Comparison of ENCODE assay signal across 9 mouse cellular contexts in genomic region chr14:8044330-8044729, GRCm38 (mm10). TPM values are rescaled to one million over a fixed set of nuclear protein-coding genes. Genes with fewer than 3 reads are reported as not detected.
DNase-seq lines count a peak whose midpoint lies in the region; ATAC-seq and TF ChIP-seq lines count a peak whose summit lies in the region.
"Had no signal": no experiment of that assay in that cellular context is flagged by ENCODE, and none has a peak within 500 bp of the region (broad histone marks: within the 10 kb centered on the region; RNA-seq: fewer than 3 reads in every experiment).

No protein-coding gene starts in this region.

- H3K4me1 ChIP-seq in kidney, postnatal 0 days (replicated peaks; ENCODE audit: insufficient read depth, low read length), result no peaks in the 10 kb centered on the region
- no peaks in the 10 kb centered on the region for H3K4me1 ChIP-seq in kidney, embryonic 16.5 days (ENCODE audit: insufficient read depth, low read length)
- no peaks in the 10 kb centered on the region for H3K4me1 ChIP-seq in midbrain, embryonic 16.5 days (ENCODE audit: control insufficient read depth, insufficient read depth, low read length)
- H3K4me1 ChIP-seq: limb, embryonic 12.5 days had no signal

- H3K36me3 ChIP-seq in kidney, postnatal 0 days (ENCODE audit: insufficient read depth, low read length), result 0 out of 2 replicates have a peak, but pooled peaks cover 10% of the 10 kb centered on the region
- peaks cover 17% of the 10 kb centered on the region; the same call in 1 of the 2 replicates for H3K36me3 ChIP-seq in kidney, embryonic 16.5 days (ENCODE audit: insufficient read depth, low read length)
- peaks cover 24% of the 10 kb centered on the region for H3K36me3 ChIP-seq in midbrain, embryonic 16.5 days (ENCODE audit: control insufficient read depth, insufficient read depth, low read length)

- no peaks in the 10 kb centered on the region for H3K27me3 ChIP-seq in kidney, postnatal 0 days (ENCODE audit: insufficient read depth, low read length)
- no peaks in the 10 kb centered on the region for H3K27me3 ChIP-seq in kidney, embryonic 16.5 days (ENCODE audit: insufficient read depth, low read length)
- no peaks in the 10 kb centered on the region for H3K27me3 ChIP-seq in midbrain, embryonic 16.5 days (ENCODE audit: control insufficient read depth, insufficient read depth, low read depth, low read length)
- H3K27me3 ChIP-seq: limb, embryonic 12.5 days had no signal

- H3K27ac ChIP-seq in kidney, postnatal 0 days, result no peak overlapping the region
- H3K27ac ChIP-seq in kidney, embryonic 16.5 days (ENCODE audit: low read length), result no peak overlapping the region
- no peak overlapping the region for H3K27ac ChIP-seq in midbrain, embryonic 16.5 days (ENCODE audit: low read length)
- H3K27ac ChIP-seq: limb, embryonic 12.5 days had no signal

- H3K9ac ChIP-seq in kidney, postnatal 0 days (ENCODE audit: low read depth, low read length), result no peak overlapping the region
- H3K9ac ChIP-seq in kidney, embryonic 16.5 days (replicated peaks; ENCODE audit: low read length), result no peak overlapping the region
- H3K9ac ChIP-seq in midbrain, embryonic 16.5 days (ENCODE audit: low read depth, low read length), result no peak overlapping the region
- H3K9ac ChIP-seq: limb, embryonic 12.5 days had no signal

- H3K4me2 ChIP-seq in kidney, postnatal 0 days (ENCODE audit: low read length), result no peak overlapping the region
- no peak overlapping the region for H3K4me2 ChIP-seq in kidney, embryonic 16.5 days (replicated peaks; ENCODE audit: low read depth, low read length)
- H3K4me2 ChIP-seq in midbrain, embryonic 16.5 days (ENCODE audit: low read length), result no peak overlapping the region
- H3K4me2 ChIP-seq: limb, embryonic 12.5 days had no signal

- DNase-seq in kidney, postnatal 0 days (ENCODE audit: low spot score), result peak; percentile 71
- peak; percentile 72 for DNase-seq in 3T3-L1 (ENCODE audit: low read depth, low spot score)
- DNase-seq in CD4-positive, CD25-positive, alpha-beta regulatory T cell, adult 2 months (ENCODE audit: low read depth, low spot score), result peak; percentile 83
- DNase-seq in cerebellum, adult 18-20 months, result peak; percentile 42 to 64
- DNase-seq in naive thymus-derived CD4-positive, alpha-beta T cell, adult 2 months (ENCODE audit: low read depth), result peak; percentile 64
- DNase-seq in frontal cortex, postnatal 25 days (ENCODE audit: low spot score in 2 of 2), result no peak

- TF ChIP-seq CTCF in kidney, postnatal 0 days (IDR thresholded peaks at IDR 0.05; ENCODE audit: low read depth), result peak; percentile 75

- 68% methylated on average over 8 of the region's 8 CpGs for WGBS in kidney, postnatal 0 days
- WGBS in kidney, embryonic 16.5 days, result 71% methylated on average over 8 of the region's 8 CpGs
- WGBS in midbrain, embryonic 16.5 days, result 68% methylated on average over 8 of the region's 8 CpGs

- no peak for ATAC-seq in kidney, postnatal 0 days (replicated peaks; ENCODE audit: low FRiP score, low read depth)
- no peak for ATAC-seq in kidney, embryonic 16.5 days (ENCODE audit: low FRiP score, low TSS enrichment)
- ATAC-seq in midbrain, embryonic 16.5 days, result no peak

- H3K9me3 ChIP-seq in kidney, postnatal 0 days (replicated peaks; ENCODE audit: low read length), result no peaks in the 10 kb centered on the region
- H3K9me3 ChIP-seq in kidney, embryonic 16.5 days (ENCODE audit: low read length), result no peaks in the 10 kb centered on the region
- no peaks in the 10 kb centered on the region for H3K9me3 ChIP-seq in midbrain, embryonic 16.5 days (replicated peaks; ENCODE audit: control insufficient read depth, low read length, poor library complexity, severe bottlenecking)
- H3K9me3 ChIP-seq: limb, embryonic 12.5 days had no signal

- no peak overlapping the region for H3K4me3 ChIP-seq in kidney, postnatal 0 days (replicated peaks; ENCODE audit: low read depth, low read length)
- no peak overlapping the region for H3K4me3 ChIP-seq in kidney, embryonic 16.5 days (ENCODE audit: low read length)
- no peak overlapping the region for H3K4me3 ChIP-seq in midbrain, embryonic 16.5 days (ENCODE audit: low read depth, low read length)
- H3K4me3 ChIP-seq: limb, embryonic 12.5 days had no signal

RNA-seq across cellular contexts. Expression of gene Rpp14, which starts 35.8 kb away (rescaled TPM):
- polyA plus RNA-seq in kidney, postnatal 0 days (2015; fragmentation: Nextera tagmentation; extraction: Ambion mirVana), result 58.9 and 61.8 TPM in 2 replicates
- polyA plus RNA-seq in kidney, embryonic 16.5 days (2015; fragmentation: Nextera tagmentation; extraction: Ambion mirVana), result 54.1 and 58.6 TPM in 2 replicates
- polyA plus RNA-seq in midbrain, embryonic 16.5 days (2015; fragmentation: Nextera tagmentation; extraction: Ambion mirVana), result 42.8 and 46.7 TPM in 2 replicates

RNA-seq across cellular contexts. Expression of gene Abhd6, which starts 41.6 kb away (rescaled TPM):
- polyA plus RNA-seq in kidney, postnatal 0 days (2015; fragmentation: Nextera tagmentation; extraction: Ambion mirVana), result 41.6 and 42.9 TPM in 2 replicates
- polyA plus RNA-seq in kidney, embryonic 16.5 days (2015; fragmentation: Nextera tagmentation; extraction: Ambion mirVana), result 29.6 and 33.5 TPM in 2 replicates
- polyA plus RNA-seq in midbrain, embryonic 16.5 days (2015; fragmentation: Nextera tagmentation; extraction: Ambion mirVana), result 42.8 and 42.9 TPM in 2 replicates

RNA-seq across cellular contexts. Expression of gene Dnase1l3, which starts 50.0 kb away (rescaled TPM):
- 0.25 and 0.26 TPM in 2 replicates for polyA plus RNA-seq in kidney, postnatal 0 days (2015; fragmentation: Nextera tagmentation; extraction: Ambion mirVana)
- polyA plus RNA-seq in kidney, embryonic 16.5 days (2015; fragmentation: Nextera tagmentation; extraction: Ambion mirVana), result 0.30 and 0.31 TPM in 2 replicates
- 0.04 and 0.07 TPM in 2 replicates for polyA plus RNA-seq in midbrain, embryonic 16.5 days (2015; fragmentation: Nextera tagmentation; extraction: Ambion mirVana)
- polyA plus RNA-seq: limb, embryonic 12.5 days had no signal

RNA-seq across cellular contexts. Expression of gene Pxk, which starts 53.7 kb away (rescaled TPM):
- 39.4 and 41.7 TPM in 2 replicates for polyA plus RNA-seq in kidney, postnatal 0 days (2015; fragmentation: Nextera tagmentation; extraction: Ambion mirVana)
- polyA plus RNA-seq in kidney, embryonic 16.5 days (2015; fragmentation: Nextera tagmentation; extraction: Ambion mirVana), result 36.7 and 39.8 TPM in 2 replicates
- 68.8 and 73.2 TPM in 2 replicates for polyA plus RNA-seq in midbrain, embryonic 16.5 days (2015; fragmentation: Nextera tagmentation; extraction: Ambion mirVana)

Comparison
In these comparisons a context has a peak if more than half of its experiments do, and no peak if none do; other contexts are left out.
1. DNase-seq: peak in kidney, postnatal 0 days (single experiment), 3T3-L1 (single experiment), CD4-positive, CD25-positive, alpha-beta regulatory T cell, adult 2 months (single experiment), cerebellum, adult 18-20 months (2 of 2) and naive thymus-derived CD4-positive, alpha-beta T cell, adult 2 months (single experiment); none in frontal cortex, postnatal 25 days (0 of 2).